Mouse (Mus musculus): ENCODE measurements around the gene Rccd1.
"Not testable (repeated sequence)": the region's sequence is repeated elsewhere in the genome, so short reads cannot be mapped to it uniquely, and the experiment has no call there.

Gene Rccd1

DNA sequence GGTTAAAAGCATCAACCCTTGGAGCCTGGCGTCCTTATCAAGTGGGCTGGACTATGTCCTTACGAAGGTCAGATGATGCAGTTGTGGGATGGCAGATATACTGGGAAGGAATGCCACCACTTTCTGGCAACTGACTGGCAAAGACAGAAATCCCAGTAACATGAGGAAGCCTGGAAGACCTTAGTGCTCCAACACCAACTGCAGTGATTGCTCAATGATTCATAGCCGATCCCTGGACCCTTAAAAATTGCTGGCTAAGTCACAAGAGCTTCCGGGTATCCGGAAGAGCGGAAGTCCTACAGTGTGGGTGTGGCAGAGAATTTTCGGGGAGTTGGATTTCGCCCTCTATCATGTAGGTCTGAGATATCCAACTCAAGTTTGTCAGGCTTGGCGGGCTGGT is 21.9 kb upstream of the Rccd1 start:
- DNase-seq (ENCODE audit: extremely low read depth, low read depth, low spot score): no peak

DNA sequence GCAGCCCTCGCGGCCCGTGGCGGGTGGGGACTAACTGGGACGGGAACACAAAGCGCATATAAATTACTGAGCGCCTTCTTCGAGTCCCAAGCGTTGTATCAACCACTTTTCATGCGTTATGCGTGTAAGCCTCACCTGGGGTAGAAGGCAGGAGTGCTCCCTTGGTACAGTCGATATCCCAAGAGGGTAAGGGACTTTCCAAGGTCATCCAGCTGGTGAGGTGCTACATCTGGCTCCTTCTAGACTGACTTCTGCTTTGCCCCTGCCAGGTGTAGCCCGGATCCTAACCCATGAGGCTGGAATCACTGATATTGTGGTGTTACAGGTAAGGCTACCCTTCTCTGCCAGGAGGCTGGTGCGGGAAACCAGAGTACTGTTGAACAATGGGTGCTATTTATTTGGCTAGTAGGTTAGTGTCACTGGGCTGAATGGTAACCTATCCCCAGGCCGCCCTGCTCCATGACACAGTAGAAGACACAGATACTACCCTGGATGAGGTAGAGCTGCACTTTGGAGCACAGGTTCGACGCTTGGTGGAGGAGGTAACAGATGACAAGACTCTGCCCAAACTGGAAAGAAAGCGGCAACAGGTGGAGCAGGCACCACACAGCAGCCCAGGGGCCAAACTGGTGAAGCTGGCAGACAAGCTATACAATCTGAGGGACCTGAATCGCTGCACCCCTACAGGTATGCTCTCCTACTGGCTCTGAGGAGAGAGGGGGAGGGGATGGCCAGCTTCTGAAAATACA is 19.2 kb upstream of the Rccd1 start:
- DNase-seq (ENCODE audit: extremely low read depth, low read depth, low spot score): no peak

DNA sequence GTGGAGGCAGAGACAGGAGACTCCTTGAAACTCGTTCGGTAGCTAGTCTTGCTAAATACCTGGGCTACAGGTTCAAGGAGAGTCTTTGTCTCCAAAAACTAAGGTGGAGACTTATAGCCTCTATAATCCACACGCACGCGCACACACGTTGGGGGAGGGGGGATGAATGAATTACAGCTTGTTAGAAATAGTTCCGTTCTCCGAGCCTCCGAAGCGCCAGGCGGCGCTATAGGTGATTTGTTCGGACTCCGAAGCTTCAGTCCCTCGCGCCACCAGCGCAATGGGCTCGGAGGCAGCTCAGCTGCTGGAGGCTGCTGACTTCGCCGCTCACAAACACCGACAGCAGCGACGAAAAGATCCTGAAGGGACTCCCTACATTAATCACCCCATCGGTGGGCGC is 18.6 kb upstream of the Rccd1 start, which contains the start of gene Hddc3:
TSS of gene Hddc3 (plus strand) at position 247 of the 400 bp plus-strand sequence.
- peak; percentile 93 for DNase-seq (ENCODE audit: extremely low read depth, low read depth, low spot score)

DNA sequence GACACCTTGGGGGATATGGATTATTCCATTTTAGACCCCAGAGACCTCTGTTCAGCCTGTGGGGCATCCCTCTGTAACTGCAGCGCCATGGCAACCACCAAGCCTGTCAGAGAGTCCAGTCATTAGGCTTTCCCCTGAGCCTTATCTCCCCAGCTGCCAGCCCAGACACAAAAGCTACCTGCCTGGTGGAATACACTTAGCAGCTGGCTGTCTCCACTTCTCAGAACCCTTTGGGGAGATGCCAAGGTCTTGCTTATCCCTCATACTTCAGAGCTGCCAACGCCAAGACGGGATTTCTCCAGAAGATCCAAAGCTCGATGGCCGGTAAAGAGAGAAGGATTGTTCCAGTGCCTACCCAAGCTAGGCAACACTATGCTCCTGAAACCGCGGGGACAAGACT is 17.5 kb upstream of the Rccd1 start:
- no peak for DNase-seq (ENCODE audit: extremely low read depth, low read depth, low spot score)

DNA sequence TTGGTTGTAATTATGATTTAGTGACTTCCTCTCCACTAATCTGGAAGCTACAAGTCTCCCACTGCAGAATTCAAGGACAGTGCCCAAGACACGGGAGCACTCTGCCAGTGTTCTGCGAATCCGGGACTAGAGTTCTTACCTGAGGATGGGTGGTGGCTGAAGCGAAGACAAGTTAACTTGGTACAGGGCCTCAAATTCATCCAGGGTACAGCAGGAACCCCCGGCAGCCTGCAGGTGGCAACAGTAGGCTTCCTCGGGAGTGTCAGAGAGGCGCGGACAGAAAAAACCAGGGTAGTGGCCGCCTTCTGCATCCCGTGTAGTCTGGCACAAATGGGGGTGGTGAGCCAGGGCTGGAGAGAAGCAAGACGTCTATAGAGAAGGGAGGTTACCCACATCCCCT is 16.5 kb upstream of the Rccd1 start, which contains the start of gene Unc45a:
TSS of gene Unc45a (minus strand) at position 213 of the 400 bp plus-strand sequence.
- no peak for DNase-seq (ENCODE audit: extremely low read depth, low read depth, low spot score)

DNA sequence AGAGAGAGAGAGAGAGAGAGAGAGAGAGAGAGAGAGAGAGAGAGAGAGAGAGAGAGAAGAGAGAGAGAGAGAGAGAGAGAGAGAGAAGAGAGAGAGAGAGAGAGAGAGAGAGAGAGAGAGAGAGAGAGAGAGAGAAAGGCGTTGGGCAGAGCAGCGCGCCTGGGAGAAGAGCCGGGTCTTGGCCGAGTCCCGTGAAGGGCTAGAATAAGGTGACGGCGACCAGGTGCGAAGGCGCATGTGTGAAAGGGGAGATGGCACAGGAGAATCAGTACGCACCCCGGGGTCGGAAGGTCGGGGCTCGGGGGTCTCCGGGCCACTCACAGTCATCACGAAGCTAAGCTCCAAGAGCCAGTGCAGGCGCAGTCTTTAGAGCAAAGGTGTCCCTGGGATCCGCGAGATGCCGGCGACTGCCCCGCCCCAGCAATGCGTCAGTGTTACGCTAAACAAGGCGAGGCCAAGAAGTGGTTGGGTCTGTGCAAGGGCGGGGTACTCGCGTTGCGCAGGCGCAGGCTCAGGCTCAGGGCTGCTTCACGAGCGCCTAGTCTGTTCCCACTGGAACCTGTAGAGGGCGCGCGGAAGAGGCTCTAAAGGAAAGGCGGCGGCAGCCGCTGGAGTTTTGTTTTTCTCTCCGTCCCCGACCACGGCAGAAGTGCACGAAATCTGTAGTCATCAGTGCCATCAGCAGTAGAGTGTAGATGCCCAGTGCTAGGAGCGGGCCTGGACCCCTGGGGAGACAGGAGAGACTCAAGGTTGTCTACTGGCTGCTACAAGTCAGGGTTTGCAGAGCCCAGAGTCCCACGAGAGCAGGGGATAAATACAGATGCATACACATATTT is 15.8 kb upstream of the Rccd1 start:
- DNase-seq (ENCODE audit: extremely low read depth, low read depth, low spot score): no peak

DNA sequence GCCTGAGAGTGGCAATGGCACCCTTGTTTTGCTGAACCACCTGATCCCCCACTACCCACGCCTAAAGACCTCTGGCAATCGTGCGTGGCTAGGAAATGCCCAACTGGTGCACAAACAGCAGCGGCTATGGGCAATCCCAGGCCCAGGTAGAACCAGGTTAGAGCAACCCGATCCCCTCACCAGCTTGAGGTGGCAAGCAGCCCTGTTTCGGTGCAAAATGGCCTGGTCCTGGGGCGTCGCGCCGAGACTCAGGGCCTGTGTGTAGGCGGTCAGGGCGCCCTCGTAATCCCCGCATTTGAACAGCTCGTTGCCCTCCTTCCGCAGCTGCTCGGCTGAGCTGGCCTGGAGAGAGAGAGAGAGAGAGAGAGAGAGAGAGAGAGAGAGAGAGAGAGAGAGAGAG is 15.1 kb upstream of the Rccd1 start:
- DNase-seq (ENCODE audit: extremely low read depth, low read depth, low spot score): no peak

DNA sequence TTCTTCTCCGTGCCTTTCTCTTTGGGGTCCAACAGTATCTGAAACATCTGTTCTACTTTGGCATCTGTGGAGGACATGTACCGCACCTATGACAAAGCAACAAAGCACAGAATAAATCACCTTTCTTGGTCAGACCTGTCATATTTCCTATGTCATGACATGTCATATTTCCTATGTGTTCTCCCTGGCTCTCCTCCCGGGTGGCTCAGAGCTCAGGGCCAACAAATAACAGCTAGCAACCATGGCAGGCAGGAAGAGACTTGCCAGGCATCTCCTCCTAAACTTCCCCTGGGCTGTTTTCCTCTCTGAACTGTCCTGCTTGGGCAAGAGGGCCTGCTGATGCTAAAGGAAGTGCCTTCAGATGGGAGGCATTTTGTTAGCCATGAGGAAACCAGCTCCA is 12.7 kb upstream of the Rccd1 start:
- DNase-seq (ENCODE audit: extremely low read depth, low read depth, low spot score): peak; percentile 94

DNA sequence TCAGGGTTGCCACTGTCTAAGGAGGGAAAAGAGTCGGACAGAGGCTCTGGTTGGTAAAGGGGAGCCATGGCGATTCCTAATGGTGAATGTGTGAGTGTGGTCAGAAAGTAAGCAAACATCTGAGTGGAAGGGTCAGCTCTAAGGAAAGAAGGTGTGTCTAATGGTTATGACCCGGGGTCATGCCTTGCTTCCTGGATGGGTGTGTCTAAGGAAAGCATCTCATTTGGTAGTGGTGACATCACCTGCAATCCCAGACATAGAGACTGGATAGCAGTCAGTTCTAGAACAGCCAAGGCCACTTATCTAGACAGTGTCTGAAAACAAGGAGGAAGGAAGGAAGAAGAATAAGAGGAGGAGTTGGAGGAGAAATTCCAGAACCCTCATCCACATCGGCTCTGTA is 10.6 kb upstream of the Rccd1 start:
- DNase-seq (ENCODE audit: extremely low read depth, low read depth, low spot score): no peak

DNA sequence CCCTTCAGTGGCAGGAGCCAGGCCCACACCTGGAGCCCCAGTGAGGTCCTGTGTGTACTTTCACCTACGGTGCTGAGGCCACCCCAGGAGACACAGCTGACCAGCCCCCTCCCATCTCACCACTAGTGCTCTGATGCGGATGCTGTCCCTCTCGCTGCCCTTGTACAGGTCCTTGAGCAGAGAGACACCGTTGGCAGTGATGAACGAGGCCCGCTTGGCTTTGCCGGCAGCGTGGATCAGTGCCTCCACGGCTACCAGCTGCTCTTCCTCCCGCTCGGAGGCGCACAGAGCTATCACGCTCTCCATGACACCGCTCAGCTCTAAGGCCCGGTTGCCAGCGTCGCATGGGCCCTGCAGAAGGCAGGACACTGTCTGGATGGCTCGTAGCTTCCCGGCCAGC is 7.2 kb upstream of the Rccd1 start:
- DNase-seq (ENCODE audit: extremely low read depth, low read depth, low spot score): no peak

DNA sequence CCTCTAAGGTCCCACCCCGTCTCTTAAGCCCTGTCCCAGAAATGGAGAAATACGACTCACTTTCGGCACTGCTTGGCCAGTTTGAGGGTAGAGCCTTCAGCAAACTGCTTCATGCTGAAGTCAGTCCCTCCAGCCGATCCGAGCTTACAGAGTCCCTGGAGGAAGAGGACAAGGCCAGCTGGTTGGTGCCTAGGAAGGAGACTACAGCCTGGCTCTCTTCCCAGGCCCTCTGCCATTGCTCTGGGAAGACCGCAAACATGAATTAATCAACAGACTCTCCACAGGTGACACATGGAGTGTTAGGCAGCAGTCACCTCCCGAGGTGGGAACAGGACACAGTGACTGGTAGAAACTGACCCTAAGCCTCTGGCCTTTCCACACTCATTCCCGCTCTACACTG is 6.0 kb upstream of the Rccd1 start:
- DNase-seq (ENCODE audit: extremely low read depth, low read depth, low spot score): no peak

DNA sequence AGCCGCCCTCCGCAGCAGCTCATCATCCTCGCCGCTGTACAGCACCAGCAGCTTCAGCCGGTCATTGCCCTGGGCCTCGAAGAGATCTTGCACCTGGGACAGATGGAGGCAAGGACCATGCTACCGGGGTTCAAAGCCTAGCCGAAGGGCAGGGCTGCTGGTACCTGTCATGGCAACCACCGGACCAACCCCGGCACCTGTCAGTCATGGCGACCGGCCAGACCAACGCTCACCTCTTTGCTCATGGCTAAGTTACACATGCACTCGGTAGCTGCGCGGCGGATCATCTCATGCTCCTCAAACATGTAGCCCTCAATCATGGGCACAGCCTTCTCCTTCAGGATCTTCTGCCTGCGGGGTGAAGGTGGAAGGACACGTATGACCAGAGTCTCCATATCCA is 1.8 kb upstream of the Rccd1 start:
- DNase-seq (ENCODE audit: extremely low read depth, low read depth, low spot score): no peak

DNA sequence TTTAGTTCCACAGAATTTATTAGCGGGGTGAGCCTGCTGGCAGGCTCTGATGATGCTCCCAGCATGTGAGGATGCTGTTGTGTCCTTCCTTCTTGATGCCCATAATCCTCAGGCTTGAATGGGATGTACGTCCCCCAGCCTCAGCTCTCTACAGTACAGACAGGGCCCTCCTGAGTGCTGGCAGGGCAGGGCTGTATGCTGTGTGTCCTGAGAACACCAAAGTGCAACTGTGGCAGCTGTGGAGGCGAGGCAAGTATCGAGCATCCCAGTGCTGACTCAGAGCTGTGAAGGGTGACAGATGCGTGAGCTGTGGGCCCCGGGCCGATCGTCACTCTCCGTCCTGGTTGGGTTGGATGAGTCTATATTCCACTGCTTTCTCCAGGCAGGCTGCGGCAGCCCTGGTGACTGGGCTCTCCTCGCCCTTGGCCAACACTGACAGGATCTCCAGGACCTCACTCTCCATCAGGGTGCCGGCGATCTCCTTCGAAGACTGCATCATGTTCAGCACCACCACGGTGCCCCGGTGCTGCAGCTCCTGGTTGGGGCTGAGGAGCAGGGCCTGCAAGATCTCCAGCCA is 1.1 kb upstream of the Rccd1 start:
- no peak for DNase-seq (ENCODE audit: extremely low read depth, low read depth, low spot score)

DNA sequence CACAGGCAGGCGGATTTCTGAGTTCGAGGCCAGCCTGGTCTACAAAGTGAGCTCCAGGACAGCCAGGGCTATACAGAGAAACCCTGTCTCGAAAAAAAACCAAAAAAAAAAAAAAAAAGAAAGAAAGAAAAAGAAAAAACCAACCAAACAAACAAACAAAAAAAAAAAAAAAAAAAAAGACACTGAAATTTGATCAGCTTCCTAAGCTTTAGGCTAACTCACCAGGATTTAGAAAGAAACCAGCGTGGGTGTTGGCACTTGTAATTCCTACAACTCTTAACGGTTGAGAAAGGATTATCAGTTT is 514 bp upstream of the Rccd1 start:
- not testable (repeated sequence) for DNase-seq (ENCODE audit: extremely low read depth, low read depth, low spot score)

DNA sequence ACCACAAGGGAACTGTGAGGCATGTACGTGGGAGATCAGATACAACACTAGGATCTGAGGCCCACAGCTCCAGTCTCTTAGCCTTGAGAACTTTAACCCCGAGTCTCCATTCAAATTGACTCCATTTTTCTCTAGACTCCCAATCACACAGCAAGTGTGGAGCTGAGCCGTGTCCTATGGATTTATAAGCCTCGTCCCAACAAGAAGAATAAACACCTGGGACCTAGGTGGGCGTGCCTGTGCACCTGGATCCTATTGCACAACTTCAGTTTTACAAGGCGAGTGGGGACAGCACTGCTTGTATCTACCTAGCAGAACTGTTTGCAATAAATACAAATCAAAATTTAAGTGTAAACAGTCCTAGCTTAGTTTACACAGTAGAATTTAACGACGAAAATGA is 918 bp downstream of the Rccd1 start:
- DNase-seq (ENCODE audit: extremely low read depth, low read depth, low spot score): no peak

DNA sequence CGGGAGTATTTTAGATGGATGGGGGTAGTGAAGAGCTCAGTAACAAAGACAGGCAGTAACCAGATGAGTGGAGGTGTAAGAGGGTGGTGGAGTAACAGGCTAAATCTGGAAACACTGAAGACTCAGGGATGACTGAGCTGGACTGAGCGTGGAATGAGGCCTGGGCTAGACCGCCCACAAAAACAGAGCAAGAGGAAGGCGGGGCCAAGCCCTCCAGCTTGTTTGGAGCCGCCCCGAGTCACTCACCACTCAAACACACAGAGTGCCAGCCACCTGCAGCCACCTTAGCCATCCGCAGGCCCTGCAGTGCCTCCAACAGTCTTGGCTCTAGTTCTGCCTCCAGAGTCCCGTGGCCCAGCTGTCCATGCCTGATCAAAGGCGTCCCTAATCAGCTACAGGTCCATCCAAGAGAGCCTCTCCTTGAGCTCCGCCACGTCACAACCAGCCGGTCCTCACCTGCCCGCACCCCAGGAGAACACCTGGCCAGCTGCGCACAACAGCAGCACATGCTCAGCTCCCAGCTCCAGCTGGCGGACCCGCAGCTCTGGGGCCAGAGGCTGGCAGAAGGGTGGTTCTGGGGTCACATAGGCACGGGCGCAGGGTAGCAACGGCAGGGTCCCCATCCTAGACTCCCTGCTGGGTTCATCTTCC is 4.3 kb downstream of the Rccd1 start:
- no peak for DNase-seq (ENCODE audit: extremely low read depth, low read depth, low spot score)

DNA sequence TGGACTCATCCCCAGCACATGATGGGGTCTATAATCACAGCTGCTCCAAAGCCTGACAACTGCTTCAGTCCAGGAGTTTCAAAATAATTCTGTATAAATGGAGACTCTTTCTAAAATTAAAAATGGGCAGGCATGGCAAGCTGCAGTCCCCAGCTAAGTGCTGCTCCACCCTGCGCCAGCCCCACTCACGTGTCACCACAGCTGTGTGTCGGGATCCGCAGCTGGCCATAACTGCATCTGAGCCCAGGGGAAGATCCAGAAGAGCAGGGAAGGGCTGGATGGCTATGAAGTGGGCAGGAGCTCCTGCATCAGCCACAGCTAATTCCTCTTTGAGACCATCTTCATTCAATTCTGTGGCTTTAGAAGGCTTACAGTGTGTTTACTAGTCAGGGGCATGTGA is 5.6 kb downstream of the Rccd1 start:
- no peak for DNase-seq (ENCODE audit: extremely low read depth, low read depth, low spot score)

DNA sequence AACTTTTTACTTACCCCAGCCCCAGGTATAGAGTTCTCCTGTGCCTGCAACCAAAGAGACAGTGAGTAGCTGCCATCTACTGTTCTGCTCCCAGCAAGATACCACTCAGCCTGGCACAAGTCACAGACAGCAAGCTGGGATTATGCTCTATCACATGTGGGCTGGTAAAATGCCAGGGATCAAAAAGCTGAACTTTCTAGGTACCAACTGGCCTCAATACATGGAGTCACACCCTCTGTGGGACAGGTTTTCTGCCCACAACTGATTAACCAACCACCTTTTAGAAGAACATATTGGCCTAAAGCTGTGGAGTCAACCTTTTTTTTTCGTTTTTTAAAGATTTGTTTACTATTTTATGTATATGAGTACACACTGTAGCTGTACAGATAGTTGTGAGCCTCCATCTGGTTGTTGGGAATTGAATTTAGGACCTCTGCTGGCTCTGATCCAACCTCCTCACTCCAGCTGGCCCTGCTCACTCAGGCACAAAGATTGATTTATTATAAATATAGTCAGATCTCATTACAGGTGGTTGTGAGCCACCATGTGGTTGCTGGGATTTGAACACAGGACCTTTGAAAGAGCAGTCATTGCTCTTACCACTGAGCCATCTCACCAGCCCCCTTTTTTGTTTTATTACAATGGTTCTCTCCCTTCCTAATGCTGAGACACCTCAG is 6.7 kb downstream of the Rccd1 start:
- DNase-seq (ENCODE audit: extremely low read depth, low read depth, low spot score): no peak

DNA sequence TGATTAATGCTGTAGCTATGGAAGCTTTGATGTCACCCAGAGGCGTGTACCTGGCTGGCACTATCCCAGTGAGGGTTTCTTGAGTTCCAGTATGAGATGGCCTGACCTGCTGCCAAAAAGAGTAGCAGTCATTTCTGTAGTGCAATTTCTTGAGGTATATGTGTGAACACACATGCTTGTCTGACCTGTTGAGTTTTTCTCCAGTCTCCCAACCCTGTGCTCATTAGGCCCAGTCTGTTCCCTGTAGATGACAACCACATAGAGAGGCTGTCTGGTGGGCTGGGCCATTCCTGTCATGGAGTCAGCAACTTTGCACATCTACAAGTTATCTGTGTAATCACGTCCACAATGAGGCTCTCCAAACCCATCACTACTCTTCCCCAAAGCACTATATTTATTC is 8.5 kb downstream of the Rccd1 start:
- no peak for DNase-seq (ENCODE audit: extremely low read depth, low read depth, low spot score)

DNA sequence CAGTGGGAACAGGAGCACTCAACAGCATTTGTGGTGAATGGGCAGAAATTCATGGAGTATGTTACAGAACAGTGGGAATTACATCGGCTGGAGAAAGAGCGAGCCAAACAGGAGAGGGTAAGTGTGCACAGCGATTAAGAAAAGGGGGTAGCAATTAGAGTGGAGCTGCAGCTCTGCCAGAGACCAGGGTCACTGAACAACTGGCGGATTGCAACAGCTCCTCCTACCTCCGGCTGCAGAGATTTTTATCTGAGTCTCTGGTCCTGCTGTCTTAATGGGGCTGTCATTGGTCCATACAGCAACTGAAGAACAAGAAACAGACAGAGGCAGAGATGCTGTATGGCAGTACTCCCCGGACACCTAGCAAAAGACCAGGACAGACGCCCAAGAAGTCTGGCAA is 13.5 kb downstream of the Rccd1 start:
- DNase-seq (ENCODE audit: extremely low read depth, low read depth, low spot score): no peak

DNA sequence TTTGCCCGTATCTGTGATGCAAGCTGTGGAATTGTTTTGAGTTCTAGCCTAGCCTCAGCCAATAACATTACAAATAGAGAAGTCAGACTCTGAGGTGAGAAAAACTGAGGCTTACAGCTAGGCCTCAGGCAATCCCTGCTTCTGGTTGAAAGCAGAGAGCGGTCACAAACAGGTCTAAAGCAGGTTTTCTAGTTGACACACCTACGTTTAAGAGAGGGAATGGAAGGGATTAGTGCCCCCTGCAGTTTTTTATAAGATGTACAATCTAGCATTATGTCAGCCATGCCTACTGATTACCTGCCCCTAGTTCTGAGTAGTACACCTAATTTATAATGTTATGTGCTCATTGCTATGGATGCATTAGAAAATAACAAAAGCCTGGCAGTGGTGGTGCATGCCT is 16.5 kb downstream of the Rccd1 start:
- DNase-seq (ENCODE audit: extremely low read depth, low read depth, low spot score): no peak
